Mouse (Mus musculus) hindbrain, embryonic 12.5 days (tissue): Measurements from ENCODE around the gene Mapk8ip1. TPM values are rescaled to one million over a fixed set of nuclear protein-coding genes. Genes with fewer than 3 reads are reported as not detected.
A peak's percentile ranks its signal among the peaks of the same experiment; 100 is the strongest.

Experiments used
- ATAC-seq: fragments of 200-750 bp; cut with Nextera tagmentation; 2 replicates; pipeline ENCODE4 v1.8.0; 2017; ENCODE audit warnings: moderate TSS enrichment; ENCODE audit not compliant: low FRiP score
- H3K27ac ChIP-seq: fragments of 300-500 bp; sonication (generic); 2 replicates; pipeline ENCODE4 v1.5.1; 2016; ENCODE audit warnings: mild to moderate bottlenecking
- H3K27me3 ChIP-seq: fragments of 300-500 bp; sonication (generic); 2 replicates; pipeline ENCODE4 v1.6.1; 2016; ENCODE audit warnings: mild to moderate bottlenecking
- H3K36me3 ChIP-seq: fragments of 300-500 bp; sonication (generic); 2 replicates; pipeline ENCODE4 v1.6.1; 2016; ENCODE audit warnings: mild to moderate bottlenecking
- H3K4me1 ChIP-seq: fragments of 300-500 bp; sonication (generic); 2 replicates; pipeline ENCODE4 v1.6.1; 2016
- H3K4me2 ChIP-seq: fragments of 300-500 bp; sonication (generic); replicated peaks from 2 replicates; pipeline ENCODE4 v1.6.1; 2016; ENCODE audit warnings: mild to moderate bottlenecking
- H3K4me3 ChIP-seq: fragments of 300-500 bp; sonication (generic); 2 replicates; pipeline ENCODE4 v1.5.1; 2016; ENCODE audit warnings: mild to moderate bottlenecking
- H3K9ac ChIP-seq: fragments of 300-500 bp; sonication (generic); 2 replicates; pipeline ENCODE4 v1.6.1; 2016; ENCODE audit warnings: mild to moderate bottlenecking, moderate library complexity
- H3K9me3 ChIP-seq: fragments of 300-500 bp; sonication (generic); replicated peaks from 2 replicates; pipeline ENCODE4 v1.6.1; 2016; ENCODE audit warnings: mild to moderate bottlenecking
- WGBS: fragments of 180-500 bp; shearing (Covaris S2); methylation state at CpG from one replicate; pipeline ENCODE4 v1.1.7; 2016; 5-methylcytosine and 5-hydroxymethylcytosine counted together
- polyA plus RNA-seq: library from polyadenylated mRNA; unstranded; fragments of >200 nt; fragmentation: Nextera tagmentation; extraction: Ambion mirVana; gene quantifications from 2 replicates; pipeline ENCODE4 v1.2.1, GENCODE M21; 2016

Mapk8ip1 gene
- polyA plus RNA-seq, 1 experiment from 2014 or later = 115 TPM

- Histone ChIP-seq H3K27ac (no peak overlapping the region), H3K4me3 (peak overlapping the region; percentile 77; the same call in 1 of the 2 replicates), H3K4me2 (peak overlapping the region; percentile 92), H3K9me3 (no peaks in the 10 kb centered on the region), H3K9ac (no peak overlapping the region), H3K36me3 (peaks cover 57% of the 10 kb centered on the region), H3K4me1 (peaks cover 42% of the 10 kb centered on the region), H3K27me3 (no peaks in the 10 kb centered on the region)
- ATAC-seq = no peak
- WGBS = 91% methylated on average over 30 of the region's 30 CpGs
Observed at GRCm38 (mm10) chr2:92386821-92387570, 14.1 kb downstream of the Mapk8ip1 start.

DNA sequence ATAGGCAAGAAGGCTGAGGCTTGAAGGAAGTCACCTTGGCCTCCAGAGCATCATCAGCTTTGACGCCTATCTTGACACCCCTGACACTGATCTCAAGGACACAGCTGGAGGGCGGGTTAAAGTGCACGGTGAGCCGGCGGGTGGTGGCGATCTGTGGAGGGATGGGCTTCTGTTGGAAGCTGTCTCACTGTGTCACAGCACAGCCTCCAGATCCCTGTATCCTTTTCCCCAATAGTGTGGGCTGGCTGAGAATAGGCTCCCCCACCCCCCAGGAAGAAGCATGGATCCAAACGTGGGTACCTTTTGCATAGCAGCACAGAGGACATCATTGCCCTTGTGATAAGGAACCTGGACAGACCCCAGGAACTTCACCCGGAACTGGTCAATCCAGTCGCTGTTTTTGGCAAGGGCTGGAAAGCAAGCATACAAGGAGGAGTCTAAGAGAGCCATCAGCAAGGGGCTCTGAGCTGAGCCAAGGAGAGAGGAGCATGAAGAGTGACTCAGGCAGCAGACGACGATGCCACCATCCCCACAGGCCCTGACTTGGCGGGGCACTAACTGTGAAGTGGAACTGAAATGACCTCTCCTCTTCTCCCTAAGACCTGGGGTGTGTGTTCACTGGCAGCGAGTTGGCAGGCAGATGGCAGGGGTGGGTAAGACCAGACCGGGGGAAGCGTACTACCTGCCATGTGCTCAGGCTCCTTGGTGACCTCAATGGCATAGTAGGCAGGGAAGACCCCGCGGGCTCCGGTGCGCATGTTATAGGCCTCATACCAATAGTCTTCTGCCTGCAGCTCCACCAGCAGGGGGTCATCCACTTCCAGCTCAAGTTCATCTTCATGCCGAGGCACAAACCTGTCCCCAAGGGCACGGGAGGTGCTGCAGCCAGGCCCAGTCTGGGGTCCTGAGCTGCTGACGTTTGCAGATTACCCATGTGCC lies 15.7 kb downstream of the Mapk8ip1 start:
- peaks cover 74% of the 10 kb centered on the region for H3K36me3 ChIP-seq
- no peak for ATAC-seq
- no peaks in the 10 kb centered on the region for H3K27me3 ChIP-seq
- H3K27ac ChIP-seq = no peak overlapping the region
- H3K4me3 ChIP-seq = no peak overlapping the region
- no peak overlapping the region for H3K4me2 ChIP-seq
- no peak overlapping the region for H3K9ac ChIP-seq
- H3K4me1 ChIP-seq = peaks cover 25% of the 10 kb centered on the region
- no peaks in the 10 kb centered on the region for H3K9me3 ChIP-seq
- 85% methylated on average over 22 of the region's 22 CpGs for WGBS

DNA sequence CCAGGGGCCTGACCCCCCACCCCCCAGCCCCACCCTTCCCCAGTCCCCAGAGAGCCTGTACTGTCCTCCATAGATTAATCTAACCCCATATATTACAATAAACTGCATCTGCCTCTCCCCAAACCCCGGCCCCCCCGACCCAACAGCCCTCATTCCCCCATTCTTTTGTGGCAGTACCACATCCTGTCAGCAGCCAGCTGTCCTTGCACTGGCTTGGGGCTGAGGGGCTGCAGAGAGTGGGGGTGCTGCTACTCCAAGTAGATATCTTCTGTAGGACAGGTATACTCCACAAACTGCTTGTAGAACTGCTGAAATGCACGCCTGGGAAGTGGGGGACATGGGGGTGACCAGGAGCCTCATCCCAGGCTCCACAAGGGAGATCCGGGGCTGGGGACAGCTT lies 17.0 kb downstream of the Mapk8ip1 start:
- 69% methylated on average over 4 of the region's 4 CpGs for WGBS
- Histone ChIP-seq H3K4me3 (no peak overlapping the region), H3K4me2 (no peak overlapping the region), H3K9ac (no peak overlapping the region), H3K4me1 (peaks cover 16% of the 10 kb centered on the region), H3K9me3 (no peaks in the 10 kb centered on the region), H3K27ac (no peak overlapping the region), H3K36me3 (peaks cover 86% of the 10 kb centered on the region), H3K27me3 (no peaks in the 10 kb centered on the region)
- ATAC-seq = no peak

DNA sequence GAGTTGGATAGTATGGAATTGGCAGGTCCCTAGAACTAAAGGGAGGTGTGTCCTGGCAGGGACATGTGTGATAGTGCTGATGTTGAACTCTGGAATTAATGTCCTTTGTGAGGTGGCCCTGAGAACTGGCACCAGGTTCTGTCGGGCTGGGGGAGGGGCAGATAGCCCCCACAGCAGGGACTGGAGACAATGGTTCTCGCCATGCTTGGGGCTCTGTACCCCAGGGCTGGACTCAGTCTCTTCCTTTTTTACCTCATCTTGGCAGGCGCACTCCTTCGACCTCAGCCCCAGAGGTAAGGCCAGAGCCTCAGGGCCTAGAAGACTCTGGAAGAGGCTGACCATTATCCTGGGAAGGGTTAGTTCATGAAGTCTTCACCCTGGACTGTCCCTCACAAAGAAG lies 18.3 kb downstream of the Mapk8ip1 start:
- Histone ChIP-seq H3K4me1 (peaks cover 6% of the 10 kb centered on the region), H3K9ac (no peak overlapping the region), H3K27ac (no peak overlapping the region), H3K27me3 (no peaks in the 10 kb centered on the region), H3K4me3 (no peak overlapping the region), H3K9me3 (no peaks in the 10 kb centered on the region), H3K36me3 (peaks cover 97% of the 10 kb centered on the region), H3K4me2 (no peak overlapping the region)
- WGBS = 92% methylated on average over 4 of the region's 4 CpGs
- no peak for ATAC-seq

DNA sequence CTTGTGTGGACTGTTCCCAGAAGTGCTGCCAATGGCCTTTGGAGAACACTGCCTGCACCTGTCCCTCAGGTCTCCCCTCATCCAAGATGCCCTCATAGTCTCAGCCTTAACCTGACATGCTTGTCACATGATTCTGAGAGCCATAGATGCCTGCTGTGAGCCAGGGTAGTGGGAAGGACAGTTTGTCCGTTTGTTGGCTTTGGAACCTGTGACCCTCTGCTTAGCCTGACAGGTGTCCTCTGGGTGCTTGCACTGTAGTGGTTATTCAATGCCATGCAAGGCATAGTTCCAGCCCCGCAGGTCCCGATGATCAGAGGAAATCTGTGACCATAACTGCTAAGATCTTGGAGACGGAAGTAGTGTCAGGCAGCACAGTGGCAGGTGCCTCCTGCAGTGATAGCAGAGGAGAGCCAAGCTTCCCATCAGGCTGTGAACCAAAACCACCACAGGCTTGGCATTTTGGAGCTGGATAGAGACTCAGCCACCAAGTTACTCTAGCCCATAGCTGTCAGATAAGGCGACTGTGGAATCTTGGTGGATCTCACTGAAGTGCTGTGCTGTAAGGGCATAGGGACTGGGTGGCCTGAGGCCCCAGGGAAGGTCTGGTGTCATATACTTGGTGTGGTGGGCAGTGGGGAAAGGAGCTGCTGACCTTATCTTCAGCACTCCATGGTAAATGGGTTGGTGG lies 19.0 kb downstream of the Mapk8ip1 start, which contains the start of gene 1700029I15Rik:
Gene 1700029I15Rik (plus strand): TSS at position 638 of the 688 bp plus-strand sequence.
- Histone ChIP-seq H3K9ac (no peak within 1 kb of the TSS), H3K36me3 (peaks cover 97% of the 10 kb centered on the region), H3K4me1 (no peaks in the 10 kb centered on the region), H3K4me3 (no peak within 1 kb of the TSS), H3K9me3 (no peaks in the 10 kb centered on the region), H3K27ac (no peak within 1 kb of the TSS), H3K27me3 (no peaks in the 10 kb centered on the region), H3K4me2 (no peak within 1 kb of the TSS)
- WGBS = 83% methylated on average over 5 of the region's 5 CpGs
- ATAC-seq = no peak

GRCm38 (mm10) chr2:92381161-92381560 lies 19.9 kb downstream of the Mapk8ip1 start:
- Histone ChIP-seq H3K27ac (no peak overlapping the region), H3K9ac (no peak overlapping the region), H3K36me3 (peaks cover 88% of the 10 kb centered on the region), H3K4me1 (peaks cover 3% of the 10 kb centered on the region), H3K9me3 (no peaks in the 10 kb centered on the region), H3K4me3 (no peak overlapping the region), H3K4me2 (no peak overlapping the region), H3K27me3 (no peaks in the 10 kb centered on the region)
- 89% methylated on average over 5 of the region's 5 CpGs for WGBS
- ATAC-seq = no peak

DNA sequence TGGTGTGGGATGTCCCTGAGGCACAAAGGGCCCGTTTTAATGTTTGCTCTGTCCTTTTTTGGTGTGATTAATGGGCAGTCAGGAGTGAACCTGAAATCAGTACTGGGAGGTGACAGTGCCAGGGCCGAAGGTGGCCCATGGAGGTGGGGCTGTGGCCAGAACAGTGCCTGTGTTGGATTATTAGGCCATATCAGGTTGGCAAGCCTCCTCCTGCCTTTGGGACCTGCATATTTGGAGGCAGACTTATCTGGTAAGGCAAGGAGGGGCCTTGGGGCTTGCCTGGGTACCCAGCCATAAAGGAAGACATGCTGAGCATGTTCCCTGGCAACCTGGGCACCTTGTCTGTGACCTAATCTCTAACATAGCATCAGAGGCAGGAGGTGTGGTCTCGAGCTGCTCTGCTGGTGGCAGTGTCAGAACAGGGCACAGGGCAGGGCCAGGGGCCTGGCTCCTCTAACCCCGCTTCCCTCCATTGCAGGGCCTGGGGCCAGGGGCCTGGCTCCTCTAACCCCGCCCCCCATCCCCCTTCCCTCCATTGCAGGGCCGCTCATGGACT lies 20.5 kb downstream of the Mapk8ip1 start:
- Histone ChIP-seq H3K9me3 (no peaks in the 10 kb centered on the region), H3K4me1 (peaks cover 9% of the 10 kb centered on the region), H3K27ac (no peak overlapping the region), H3K4me3 (no peak overlapping the region), H3K4me2 (no peak overlapping the region), H3K36me3 (peaks cover 83% of the 10 kb centered on the region), H3K9ac (no peak overlapping the region), H3K27me3 (no peaks in the 10 kb centered on the region)
- ATAC-seq = no peak
- WGBS = 73% methylated on average over 6 of the region's 6 CpGs

GRCm38 (mm10) chr2:92379783-92380494 lies 21.1 kb downstream of the Mapk8ip1 start:
- Histone ChIP-seq H3K27me3 (no peaks in the 10 kb centered on the region), H3K27ac (peak overlapping the region; percentile 30; the same call in 1 of the 2 replicates), H3K4me3 (no peak overlapping the region), H3K4me1 (peaks cover 9% of the 10 kb centered on the region), H3K36me3 (peaks cover 76% of the 10 kb centered on the region), H3K9me3 (no peaks in the 10 kb centered on the region), H3K4me2 (no peak overlapping the region), H3K9ac (no peak overlapping the region)
- no peak for ATAC-seq
- WGBS = 80% methylated on average over 17 of the region's 17 CpGs

DNA sequence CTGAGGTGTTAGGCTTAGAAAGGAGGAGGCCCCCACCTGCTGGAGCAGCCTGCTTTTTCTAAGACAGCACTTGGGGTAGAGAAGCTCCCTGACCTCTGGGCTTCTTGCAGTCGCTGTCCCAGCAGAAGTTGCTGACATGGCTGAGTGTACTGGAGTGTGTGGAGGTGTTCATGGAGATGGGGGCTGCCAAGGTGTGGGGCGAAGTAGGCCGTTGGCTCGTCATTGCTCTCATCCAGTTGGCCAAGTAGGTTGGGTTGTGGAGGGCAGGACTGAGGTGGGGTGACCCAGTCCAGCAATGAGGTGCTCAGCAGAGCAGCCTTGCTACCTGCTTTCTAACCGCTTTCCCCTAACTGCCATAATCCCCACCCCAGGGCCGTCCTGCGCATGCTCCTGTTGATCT lies 23.7 kb downstream of the Mapk8ip1 start:
- ATAC-seq = no peak
- H3K27ac ChIP-seq = no peak overlapping the region
- no peak overlapping the region for H3K9ac ChIP-seq
- H3K27me3 ChIP-seq = no peaks in the 10 kb centered on the region
- no peak overlapping the region for H3K4me3 ChIP-seq
- peaks cover 30% of the 10 kb centered on the region for H3K4me1 ChIP-seq
- H3K9me3 ChIP-seq = no peaks in the 10 kb centered on the region
- 92% methylated on average over 7 of the region's 7 CpGs for WGBS
- H3K36me3 ChIP-seq = peaks cover 50% of the 10 kb centered on the region
- H3K4me2 ChIP-seq = no peak overlapping the region

DNA sequence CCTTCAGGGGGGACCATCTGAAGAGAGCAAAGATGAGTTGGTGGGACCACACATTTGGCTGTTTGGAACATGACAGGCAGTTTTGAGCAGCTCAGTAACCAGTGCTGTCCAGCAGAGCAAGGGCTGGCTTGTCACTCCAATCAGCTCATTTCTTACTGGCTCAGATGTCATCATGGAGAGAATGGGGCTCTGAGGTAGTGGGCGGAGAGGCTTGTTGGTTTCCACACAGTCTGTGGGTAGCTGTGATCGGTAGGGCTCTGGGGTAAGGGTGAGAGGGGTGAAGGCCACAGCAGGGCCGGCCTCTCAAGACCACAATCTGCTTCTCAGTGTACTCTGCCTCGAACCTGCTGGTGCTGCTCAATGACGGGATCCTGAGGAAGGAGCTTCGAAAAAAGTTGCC lies 24.8 kb downstream of the Mapk8ip1 start:
- peak overlapping the region; percentile 82 for H3K9ac ChIP-seq
- peak overlapping the region; percentile 95 for H3K4me2 ChIP-seq
- peaks cover 40% of the 10 kb centered on the region for H3K4me1 ChIP-seq
- H3K27me3 ChIP-seq = peaks cover 4% of the 10 kb centered on the region
- H3K9me3 ChIP-seq = no peaks in the 10 kb centered on the region
- peaks cover 40% of the 10 kb centered on the region for H3K36me3 ChIP-seq
- ATAC-seq = no peak
- H3K27ac ChIP-seq = no peak overlapping the region
- WGBS = 88% methylated on average over 6 of the region's 6 CpGs
- peak overlapping the region; percentile 83 for H3K4me3 ChIP-seq

- WGBS = 11% methylated on average over 10 of the region's 10 CpGs
- H3K9me3 ChIP-seq = no peaks in the 10 kb centered on the region
- peak; percentile 5 for ATAC-seq
- peak overlapping the region; percentile 83 for H3K4me3 ChIP-seq
- peaks cover 35% of the 10 kb centered on the region for H3K36me3 ChIP-seq
- H3K27ac ChIP-seq = peak overlapping the region; percentile 87
- H3K9ac ChIP-seq = peak overlapping the region; percentile 82
- H3K27me3 ChIP-seq = peaks cover 9% of the 10 kb centered on the region
- H3K4me2 ChIP-seq = peak overlapping the region; percentile 95
- H3K4me1 ChIP-seq = peaks cover 45% of the 10 kb centered on the region
Observed at GRCm38 (mm10) chr2:92375788-92376187, 25.3 kb downstream of the Mapk8ip1 start.
